Mouse (Mus musculus) heart, adult 8-10 months (tissue): Measurements from ENCODE around the gene Lhx3. TPM values are rescaled to one million over a fixed set of nuclear protein-coding genes. Genes with fewer than 3 reads are reported as not detected.

Source experiments
- total RNA-seq, 4 experiments: library from RNA; stranded (reverse); gene quantifications; 2 replicates each; pipeline ENCODE4 v1.2.4; 2022

Lhx3 gene
- total RNA-seq, 4 experiments from 2014 or later: not detected

Other genes with a start within 250 kb of the Lhx3 start
- gene Camsap1, start 225.0 kb downstream of the Lhx3 start, total RNA-seq: 10 to 100 TPM; 32.6 to 42.3 (median 39.6) TPM
- gene Ubac1, start 186.5 kb downstream of the Lhx3 start, total RNA-seq: 10 to 100 TPM; 80.7 to 88.9 (median 87.8) TPM
- 10 to 100 TPM; 27.6 to 44.2 (median 31.7) TPM for gene Nacc2, start 85.1 kb downstream of the Lhx3 start, total RNA-seq
- 10 to 100 TPM; 13.4 to 20.0 (median 15.9) TPM for gene Qsox2, start 29.2 kb upstream of the Lhx3 start, total RNA-seq
- under 1 TPM; 0.08 to 0.17 (median 0.14) TPM for gene Ccdc187, start 86.3 kb upstream of the Lhx3 start, total RNA-seq
- gene Gpsm1, start 107.2 kb upstream of the Lhx3 start, total RNA-seq: 100 to 1,000 TPM; 188 to 246 (median 219) TPM
- 10 to 100 TPM; 22.4 to 26.2 (median 25.4) TPM for gene Dnlz, start 143.8 kb upstream of the Lhx3 start, total RNA-seq
- gene Card9, start 152.6 kb upstream of the Lhx3 start, total RNA-seq: 1 to 10 TPM in 3 of 4 experiments, under 1 TPM in 1; 0.54 to 2.2 (median 1.7) TPM
- gene Snapc4, start 172.4 kb upstream of the Lhx3 start, total RNA-seq: 10 to 100 TPM in 2 of 4 experiments, 1 to 10 TPM in 2; 6.4 to 13.1 (median 8.6) TPM
- gene Entr1, start 181.0 kb upstream of the Lhx3 start, total RNA-seq: 10 to 100 TPM; 38.1 to 49.7 (median 44.6) TPM
- gene Pmpca, start 181.1 kb upstream of the Lhx3 start, total RNA-seq: 100 to 1,000 TPM; 137 to 173 (median 153) TPM
- gene Inpp5e, start 200.9 kb upstream of the Lhx3 start, total RNA-seq: 10 to 100 TPM; 14.9 to 19.2 (median 15.8) TPM
- gene Sec16a, start 236.9 kb upstream of the Lhx3 start, total RNA-seq: 10 to 100 TPM; 40.7 to 45.7 (median 41.7) TPM